Mouse (Mus musculus): ENCODE results near the gene Glp2r.
A peak's percentile ranks its signal among the peaks of the same experiment; 100 is the strongest.

The Glp2r gene

GRCm38 (mm10) chr11:67663437-67663836 lies 107.5 kb downstream of the Glp2r start:
- DNase-seq (ENCODE audit: low spot score in 2 of 2) = no peak

- no peak for DNase-seq (ENCODE audit: low spot score in 2 of 2)
These were observed 109.5 kb downstream of the Glp2r start for GRCm38 (mm10) chr11:67661465-67661864.

GRCm38 (mm10) chr11:67657685-67658382 lies 113.1 kb downstream of the Glp2r start:
- no peak for DNase-seq (ENCODE audit: low spot score in 2 of 2)

GRCm38 (mm10) chr11:67656811-67657210 lies 114.1 kb downstream of the Glp2r start:
- no peak for DNase-seq (ENCODE audit: low spot score in 2 of 2)

- DNase-seq (ENCODE audit: low spot score in 2 of 2) = no peak
These were observed 114.6 kb downstream of the Glp2r start for GRCm38 (mm10) chr11:67656366-67656765.

- no peak for DNase-seq (ENCODE audit: low spot score in 2 of 2)
These were observed 115.6 kb downstream of the Glp2r start for GRCm38 (mm10) chr11:67655236-67655959.

GRCm38 (mm10) chr11:67654514-67654913 lies 116.4 kb downstream of the Glp2r start:
- DNase-seq (ENCODE audit: low spot score in 2 of 2) = no peak

- no peak for DNase-seq (ENCODE audit: low spot score in 2 of 2)
These were observed 117.3 kb downstream of the Glp2r start for GRCm38 (mm10) chr11:67653521-67654090.

GRCm38 (mm10) chr11:67652893-67653255 lies 118.1 kb downstream of the Glp2r start:
- DNase-seq (ENCODE audit: low spot score in 2 of 2) = no peak

- DNase-seq (ENCODE audit: low spot score in 2 of 2) = no peak
These were observed 118.6 kb downstream of the Glp2r start for GRCm38 (mm10) chr11:67652194-67652892.

GRCm38 (mm10) chr11:67651731-67652130 lies 119.2 kb downstream of the Glp2r start:
- no peak for DNase-seq (ENCODE audit: low spot score in 2 of 2)

- DNase-seq (ENCODE audit: low spot score in 2 of 2) = no peak
These were observed 120.8 kb downstream of the Glp2r start for GRCm38 (mm10) chr11:67649971-67650707.

GRCm38 (mm10) chr11:67648651-67649407 lies 122.1 kb downstream of the Glp2r start:
- DNase-seq (ENCODE audit: low spot score in 2 of 2) = peak; percentile 72 to 81

GRCm38 (mm10) chr11:67647745-67648144 lies 123.2 kb downstream of the Glp2r start:
- DNase-seq (ENCODE audit: low spot score in 2 of 2) = no peak

GRCm38 (mm10) chr11:67644632-67645149 lies 126.3 kb downstream of the Glp2r start:
- DNase-seq (ENCODE audit: low spot score in 2 of 2) = no peak

- DNase-seq (ENCODE audit: low spot score in 2 of 2) = no peak
These were observed 127.5 kb downstream of the Glp2r start for GRCm38 (mm10) chr11:67643465-67643864.

GRCm38 (mm10) chr11:67642835-67643234 lies 128.1 kb downstream of the Glp2r start:
- no peak for DNase-seq (ENCODE audit: low spot score in 2 of 2)

- DNase-seq (ENCODE audit: low spot score in 2 of 2) = no peak
These were observed 128.5 kb downstream of the Glp2r start for GRCm38 (mm10) chr11:67642421-67642820.

GRCm38 (mm10) chr11:67640299-67640698 lies 130.7 kb downstream of the Glp2r start:
- DNase-seq (ENCODE audit: low spot score in 2 of 2) = no peak

GRCm38 (mm10) chr11:67638401-67638800 lies 132.6 kb downstream of the Glp2r start:
- no peak for DNase-seq (ENCODE audit: low spot score in 2 of 2)

Data from right cerebral cortex, postnatal 36 days (tissue).